Mouse (Mus musculus) liver, adult (tissue): ENCODE results near the gene Metap1d.

Experiments
- GATA4 ChIP-seq: IDR thresholded peaks from 2 replicates; pipeline ENCODE4 v1.6.1; 2014; ENCODE audit warnings: mild to moderate bottlenecking, low read length; ENCODE audit not compliant: insufficient replicate concordance

Gene Metap1d

DNA sequence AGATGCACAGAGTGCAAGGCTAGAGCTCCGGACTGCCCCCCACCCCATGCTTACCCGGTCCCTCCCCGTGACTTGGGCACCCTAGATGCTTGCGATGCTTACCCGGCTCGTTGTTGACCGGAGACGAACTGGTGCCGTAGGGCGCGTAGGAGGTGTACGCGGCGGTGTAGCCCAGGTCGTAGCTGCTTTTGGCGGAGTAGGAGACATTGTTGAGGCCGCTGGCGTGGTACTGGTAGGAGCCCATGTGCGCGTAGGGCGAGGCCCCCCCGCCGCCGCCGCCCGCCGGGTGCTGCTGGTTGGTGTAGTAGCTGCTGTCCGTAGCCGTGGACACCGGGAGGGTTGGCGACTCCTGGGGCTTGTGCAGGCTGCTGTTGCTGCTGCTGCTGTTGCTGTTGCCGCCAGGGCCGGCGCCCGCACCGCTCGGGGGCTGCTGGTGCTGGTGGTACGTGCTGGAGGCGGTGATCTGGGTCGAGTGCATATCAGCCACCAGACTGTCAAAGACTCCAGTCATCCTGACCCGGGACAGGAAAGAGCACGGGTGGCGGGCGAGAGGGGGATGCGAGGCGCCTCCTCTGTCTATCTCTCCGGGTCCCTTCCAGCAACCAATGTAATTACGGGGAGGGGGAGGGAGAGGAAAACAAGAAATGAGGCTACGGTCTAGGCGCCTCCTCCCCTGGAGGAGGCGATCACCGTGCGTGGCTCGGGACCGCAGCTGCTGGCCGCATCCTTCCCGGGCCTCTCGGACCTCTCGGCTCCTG, 93.0 kb downstream of the Metap1d start:
- no peak for TF ChIP-seq GATA4

DNA sequence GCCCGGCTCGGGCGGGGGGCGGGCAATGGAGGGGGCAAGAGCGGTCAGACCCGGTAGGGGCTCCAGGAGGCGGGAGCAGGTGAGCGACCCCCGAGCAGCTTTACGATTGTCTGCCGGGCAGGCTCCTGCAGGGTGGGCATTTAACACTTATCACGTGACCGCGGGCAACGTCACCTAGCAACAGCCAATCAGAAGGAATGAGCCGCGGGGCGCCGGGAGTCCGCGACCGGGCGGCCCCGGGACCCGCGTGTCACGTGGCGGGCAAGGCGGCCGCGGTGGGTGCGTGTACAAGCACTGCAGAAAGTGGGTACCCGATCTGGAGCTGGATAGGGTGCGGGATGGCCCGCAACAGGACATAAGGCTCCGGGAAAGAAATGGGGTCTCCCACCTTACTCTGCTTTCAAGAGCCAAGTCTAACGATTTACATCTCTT, 93.6 kb downstream of the Metap1d start, which contains the start of gene Dlx2:
Dlx2 (minus strand) TSS at position 115 of the 432 bp plus-strand sequence.
- TF ChIP-seq GATA4, result no peak

DNA sequence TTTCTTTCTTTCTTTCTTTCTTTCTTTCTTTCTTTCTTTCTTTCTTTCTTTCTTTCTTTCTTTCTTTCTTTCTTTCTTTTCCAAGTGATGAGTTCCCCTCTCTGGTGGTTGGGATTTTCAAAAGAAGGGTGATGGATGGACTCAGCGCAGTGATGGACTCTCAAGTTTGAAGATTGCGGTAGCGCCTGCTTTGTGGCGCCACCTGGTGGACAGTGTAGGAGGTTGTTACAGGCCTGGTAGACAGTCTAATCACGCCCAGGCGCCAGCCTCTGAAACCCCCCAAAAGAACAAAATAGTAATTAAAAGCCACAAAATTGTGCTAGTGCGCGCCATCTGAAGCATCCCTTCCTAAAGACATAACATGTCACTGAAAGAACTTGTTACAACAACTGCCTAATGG, 94.8 kb downstream of the Metap1d start:
- no peak for TF ChIP-seq GATA4

DNA sequence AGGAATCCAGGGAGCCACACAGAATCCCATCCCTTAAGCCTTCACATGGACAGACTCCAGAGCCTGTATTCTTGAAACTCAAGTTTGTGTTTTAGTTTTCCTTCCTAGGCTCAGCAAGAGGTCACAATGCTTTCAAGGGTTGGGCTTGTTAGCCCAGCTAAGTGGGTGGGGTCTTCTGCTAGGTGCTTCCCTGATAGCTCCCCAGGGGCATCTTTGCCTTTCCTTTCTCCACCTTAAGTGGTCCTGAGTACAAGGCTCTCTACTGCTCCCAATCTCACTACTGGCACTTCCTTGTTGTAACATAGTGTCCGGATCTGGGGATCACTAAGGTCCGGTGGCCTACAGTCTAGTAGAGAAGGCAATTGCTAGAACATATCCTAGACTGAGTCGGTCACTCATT, 97.3 kb downstream of the Metap1d start:
- TF ChIP-seq GATA4, result no peak

DNA sequence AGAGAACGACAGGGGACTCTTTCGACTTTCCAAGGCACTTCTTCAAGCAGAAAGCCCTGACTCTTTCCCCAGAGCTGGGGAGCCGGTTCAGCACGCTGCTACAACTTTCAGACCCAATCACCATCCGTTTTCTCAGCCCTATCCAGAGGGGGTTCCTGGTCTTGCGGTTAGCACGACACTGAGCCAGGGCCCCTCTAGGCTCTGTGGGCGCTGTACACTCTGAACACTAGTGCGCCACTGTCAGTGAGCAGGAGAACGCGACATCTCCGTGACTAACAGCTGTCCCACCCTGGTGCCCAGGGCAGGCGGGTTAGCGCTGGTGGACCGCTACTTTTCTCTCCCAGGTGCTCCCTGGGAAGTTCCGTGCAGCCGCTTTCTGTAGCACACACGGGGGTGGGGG, 98.6 kb downstream of the Metap1d start:
- no peak for TF ChIP-seq GATA4

DNA sequence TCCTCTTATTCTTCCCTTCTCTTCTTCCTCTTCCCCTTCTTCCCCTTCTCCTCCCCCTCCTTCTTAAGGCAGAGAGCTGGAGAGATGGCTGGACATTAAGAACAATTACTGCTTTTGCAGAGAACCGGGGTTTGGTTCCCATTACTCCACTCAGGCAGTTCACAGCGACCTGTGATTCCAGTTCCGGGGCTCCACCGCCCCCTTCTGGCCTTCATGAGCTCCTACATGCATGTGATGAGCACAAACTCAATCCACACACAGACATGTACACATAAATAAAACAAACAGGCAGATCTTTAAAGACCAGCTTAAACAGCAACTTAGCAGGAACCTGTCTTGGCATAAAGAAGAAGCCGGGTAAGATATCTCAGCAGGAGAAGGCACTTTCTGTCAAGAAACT, 103.0 kb downstream of the Metap1d start:
- TF ChIP-seq GATA4, result no peak

DNA sequence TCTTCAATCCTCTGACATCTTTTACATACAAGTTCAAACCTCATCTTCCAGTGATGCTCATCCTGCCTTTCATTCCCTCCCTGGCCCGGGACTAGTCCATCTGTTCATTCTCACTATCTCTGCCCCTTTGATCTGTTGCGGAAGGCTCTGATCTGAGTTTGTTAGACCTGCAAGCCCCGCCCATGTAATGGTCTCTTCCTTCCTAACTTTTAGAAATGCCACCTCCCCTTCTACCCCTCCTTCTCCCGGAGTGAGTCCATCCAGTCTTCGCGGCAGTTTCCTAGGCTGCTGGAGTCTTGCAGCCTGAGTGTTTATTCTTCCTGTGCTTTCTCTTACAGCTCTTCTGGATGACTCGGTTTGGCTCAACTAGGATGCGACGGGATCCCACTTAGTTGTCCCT, 113.4 kb downstream of the Metap1d start:
- TF ChIP-seq GATA4, result no peak

DNA sequence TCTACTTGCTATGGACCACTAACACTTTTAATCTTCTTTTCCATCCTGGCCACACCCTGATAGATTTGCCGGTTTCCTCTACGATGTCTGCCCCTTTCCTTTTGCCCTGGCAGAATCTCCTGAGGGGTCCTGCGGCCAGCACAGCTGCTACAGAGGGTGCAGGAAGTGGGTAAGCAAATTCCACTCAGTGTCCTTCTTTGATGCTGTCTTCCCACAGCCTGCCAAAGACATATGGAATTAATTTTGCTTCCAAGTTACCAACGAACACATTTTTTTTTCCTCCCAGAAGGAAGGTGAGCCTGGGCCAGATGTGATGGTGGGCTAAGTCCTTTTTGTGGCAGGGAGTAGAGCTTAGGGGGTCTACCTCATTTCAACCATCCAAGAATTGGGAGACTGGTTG, 120.7 kb downstream of the Metap1d start:
- no peak for TF ChIP-seq GATA4
